ENCODE assay signal across 8 mouse cellular contexts in the genomic region with DNA sequence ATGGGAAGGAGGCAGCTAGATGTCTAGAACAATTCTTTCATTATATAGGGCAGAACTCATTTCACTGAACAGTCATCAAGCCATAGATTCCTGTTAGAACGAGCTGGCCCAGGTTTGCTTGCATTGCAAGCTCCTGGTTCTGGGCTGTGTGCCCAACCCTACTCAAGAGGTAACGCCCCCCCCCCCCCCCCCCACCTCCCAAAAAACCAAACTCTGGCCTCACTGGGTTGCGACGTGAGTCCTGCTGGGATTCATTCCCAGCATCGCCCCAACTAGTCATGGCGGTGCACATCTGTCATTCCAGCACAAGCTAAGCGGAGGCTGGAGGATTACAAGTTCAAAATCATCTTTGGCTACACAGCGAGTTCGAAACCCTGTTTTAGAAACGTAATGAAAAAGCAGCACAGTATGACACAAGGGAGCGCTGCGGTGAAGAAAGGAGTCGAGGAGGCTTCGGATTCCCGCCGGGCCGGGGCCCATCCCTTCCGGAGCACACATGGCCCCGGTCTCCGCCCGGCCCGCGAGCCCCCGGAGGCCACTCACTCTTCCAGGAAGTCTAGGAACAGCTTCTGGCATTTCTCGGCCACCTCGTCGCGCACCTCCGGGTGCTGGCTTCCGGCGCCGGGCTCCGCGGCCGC. TPM values are rescaled to one million over a fixed set of nuclear protein-coding genes. Genes with fewer than 3 reads are reported as not detected.
DNase-seq lines count a peak whose midpoint lies in the region; ATAC-seq and TF ChIP-seq lines count a peak whose summit lies in the region.

No protein-coding gene starts in this region.

- peak; percentile 76 for ATAC-seq in heart, embryonic 14.5 days (ENCODE audit: insufficient number of reproducible peaks, insufficient read depth, low FRiP score, low read depth)
- ATAC-seq in inflammation-experienced regulatory T-cells, adult 6 months = peak; percentile 42

- peaks cover 2 to 30% of the 10 kb centered on the region in 2 experiments; a peak in 2 of 4 replicates for H3K4me1 ChIP-seq in heart, embryonic 14.5 days (ENCODE audit: control insufficient read depth in 2 of 2, insufficient read depth in 2 of 2, low read length in 2 of 2)
- peaks cover 26% of the 10 kb centered on the region for H3K4me1 ChIP-seq in E14TG2a.4 (replicated peaks; ENCODE audit: low read depth, low read length)

- peaks cover 52% of the 10 kb centered on the region for H3K36me3 ChIP-seq in heart, embryonic 14.5 days (ENCODE audit: control insufficient read depth, insufficient read depth, low read length)
- H3K36me3 ChIP-seq in E14TG2a.4 (ENCODE audit: insufficient read depth, low read length) = peaks cover 65% of the 10 kb centered on the region

- DNase-seq in heart, postnatal 25 days (ENCODE audit: low spot score) = no peak
- peak; percentile 12 for DNase-seq in c-Kit-negative CD71-positive TER-119-positive erythroid progenitor cells, embryonic 14.5 days (ENCODE audit: low read depth, low spot score)
- DNase-seq in lung, postnatal 36 days = peak; percentile 34
- no peak for DNase-seq in ovary, postnatal 14 days (ENCODE audit: low spot score)
- no peak for DNase-seq in adrenal gland, postnatal 25 days

- WGBS in heart, embryonic 14.5 days = under 1% methylated on average over 35 of the region's 35 CpGs

- peak overlapping the region; percentile 94 for H3K27ac ChIP-seq in heart, embryonic 14.5 days (replicated peaks in 1 of 2; ENCODE audit: control insufficient read depth in 1 of 2, insufficient read depth in 1 of 2, low read depth in 2 of 2, low read length in 2 of 2)

- H3K27me3 ChIP-seq in heart, embryonic 14.5 days (ENCODE audit: control insufficient read depth, insufficient read depth, low read length) = no peaks in the 10 kb centered on the region
- no peaks in the 10 kb centered on the region for H3K27me3 ChIP-seq in E14TG2a.4 (ENCODE audit: insufficient read depth, low read length)

- no peaks in the 10 kb centered on the region for H3K9me3 ChIP-seq in heart, embryonic 14.5 days (ENCODE audit: control insufficient read depth, low read length)
- H3K9me3 ChIP-seq in E14TG2a.4 (ENCODE audit: low read length) = no peaks in the 10 kb centered on the region

- peak overlapping the region; percentile 68 for H3K4me2 ChIP-seq in heart, embryonic 14.5 days (ENCODE audit: low read length)

- H3K9ac ChIP-seq in heart, embryonic 14.5 days (ENCODE audit: low read length) = peak overlapping the region; percentile 85

- no peak for TF ChIP-seq CTCF in E14TG2a.4 (conservative IDR thresholded peaks at IDR 0.05; ENCODE audit: low read length)

- peak overlapping the region; percentile 70 to 78 for H3K4me3 ChIP-seq in heart, embryonic 14.5 days (ENCODE audit: control insufficient read depth in 1 of 2, insufficient read depth in 1 of 2, low read depth in 1 of 2, low read length in 2 of 2)
- peak overlapping the region; percentile 93 for H3K4me3 ChIP-seq in E14TG2a.4 (replicated peaks; ENCODE audit: low read length)

- intact Hi-C loops in heart, postnatal 25 days (cut with DNase I) = no loop called here

RNA-seq across cellular contexts. Expression of gene Mcm6, which starts 0.4 kb away (rescaled TPM):
- polyA plus RNA-seq in heart, embryonic 14.5 days (2014; fragmentation: Nextera tagmentation; extraction: Ambion mirVana) = 138 and 155 TPM in 2 replicates
- total RNA-seq in heart, postnatal 25 days (2021) = 1 to 10 TPM; 6.3 to 6.4 TPM
- polyA plus RNA-seq in inflammation-experienced regulatory T-cells, adult 6 months (2017; shearing (Covaris generic)) = 100 to 1,000 TPM in 2 of 3 experiments, 10 to 100 TPM in 1; 93.0 to 227 (median 108) TPM
- total RNA-seq in adrenal gland, postnatal 25 days (2021) = 42.8 and 44.0 TPM in 2 replicates

RNA-seq across cellular contexts. Expression of gene Lct, which starts 30.9 kb away (rescaled TPM):
- polyA plus RNA-seq in heart, embryonic 14.5 days (2014; fragmentation: Nextera tagmentation; extraction: Ambion mirVana) = 0.07 and 0.09 TPM in 2 replicates
- total RNA-seq in heart, postnatal 25 days (2021) = not detected
- under 1 TPM; 0.08 to 0.53 (median 0.17) TPM for polyA plus RNA-seq in inflammation-experienced regulatory T-cells, adult 6 months (2017; shearing (Covaris generic))
- total RNA-seq in adrenal gland, postnatal 25 days (2021) = 0.12 and 0.14 TPM in 2 replicates

RNA-seq across cellular contexts. Expression of gene Dars, which starts 58.1 kb away (rescaled TPM):
- 47.3 and 58.1 TPM in 2 replicates for polyA plus RNA-seq in heart, embryonic 14.5 days (2014; fragmentation: Nextera tagmentation; extraction: Ambion mirVana)
- total RNA-seq in heart, postnatal 25 days (2021) = 10 to 100 TPM; 61.0 to 63.0 TPM
- polyA plus RNA-seq in inflammation-experienced regulatory T-cells, adult 6 months (2017; shearing (Covaris generic)) = 100 to 1,000 TPM; 149 to 161 (median 153) TPM
- 86.9 and 105 TPM in 2 replicates for total RNA-seq in adrenal gland, postnatal 25 days (2021)

Comparison
In these comparisons a context has a peak if more than half of its experiments do, and no peak if none do; other contexts are left out.
1. DNase-seq: peak in c-Kit-negative CD71-positive TER-119-positive erythroid progenitor cells, embryonic 14.5 days (single experiment) and lung, postnatal 36 days (single experiment); none in heart, postnatal 25 days (single experiment), ovary, postnatal 14 days (single experiment) and adrenal gland, postnatal 25 days (single experiment).